Mouse (Mus musculus) embryo, embryonic 10 days (tissue): ENCODE data around the gene Zfp965.
"Not testable (repeated sequence)": the region's sequence is repeated elsewhere in the genome, so short reads cannot be mapped to it uniquely, and the experiment has no call there.

Source experiments
- DNase-seq: peaks from one replicate; pipeline ENCODE4 v3.0.0-alpha.2; 2015; ENCODE audit warnings: low spot score

The Zfp965 gene

GRCm38 (mm10) chr2:175469685-175470084, at the start of gene Zfp965:
Gene Zfp965 (plus strand): TSS chr2:175469985.
- not testable (repeated sequence) for DNase-seq

GRCm38 (mm10) chr2:175435707-175436106, 34.1 kb upstream of the Zfp965 start, which contains the start of gene Gm4724:
Gene Gm4724 (minus strand): TSS chr2:175435807.
- DNase-seq: not testable (repeated sequence)
